Mouse (Mus musculus): ENCODE data around the gene Vmn1r39. TPM values are rescaled to one million over a fixed set of nuclear protein-coding genes. Genes with fewer than 3 reads are reported as not detected.

The Vmn1r39 gene
- polyA plus RNA-seq (2012; rRNA removed; ENCODE audit: low replicate concordance) = not detected in 2 replicates

GRCm38 (mm10) chr6:66810509-66810908, at the start of gene Vmn1r39:
Vmn1r39 (minus strand) TSS chr6:66810609.

DNA sequence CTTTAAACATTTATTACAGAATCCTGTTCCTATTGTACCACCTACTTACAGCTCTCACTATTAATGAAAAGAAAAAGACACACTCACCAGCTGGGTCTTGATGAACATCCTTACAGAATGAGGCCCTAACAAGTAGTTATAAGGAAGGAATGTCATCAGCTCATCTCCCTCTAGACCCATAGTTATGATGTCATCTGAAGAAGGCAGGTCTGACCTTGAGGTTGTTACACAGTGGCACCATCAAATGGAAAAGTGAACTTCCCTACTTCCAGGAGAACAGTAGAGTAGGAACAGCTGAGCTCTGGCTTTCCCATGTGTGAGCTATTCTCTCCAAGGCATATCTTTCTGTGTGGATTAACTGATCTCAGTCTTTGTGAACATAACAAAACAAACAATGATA, 27.9 kb downstream of the Vmn1r39 start, which contains the start of gene Vmn1r38:
TSS of gene Vmn1r38 (minus strand) at position 101 of the 400 bp plus-strand sequence.

Other genes with a start within 250 kb of the Vmn1r39 start
- not detected in 2 replicates for gene Vmn1r33, start 192.3 kb downstream of the Vmn1r39 start, polyA plus RNA-seq (2012; rRNA removed; ENCODE audit: low replicate concordance)
- gene Vmn1r34, start 166.7 kb downstream of the Vmn1r39 start, polyA plus RNA-seq (2012; rRNA removed; ENCODE audit: low replicate concordance) = not detected in 2 replicates
- not detected in 2 replicates for gene Vmn1r35, start 124.7 kb downstream of the Vmn1r39 start, polyA plus RNA-seq (2012; rRNA removed; ENCODE audit: low replicate concordance)
- not detected in 2 replicates for gene Vmn1r36, start 91.4 kb downstream of the Vmn1r39 start, polyA plus RNA-seq (2012; rRNA removed; ENCODE audit: low replicate concordance)
- not detected in 2 replicates for gene Vmn1r37, start 81.2 kb downstream of the Vmn1r39 start, polyA plus RNA-seq (2012; rRNA removed; ENCODE audit: low replicate concordance)
- not detected in 2 replicates for gene Vmn1r38, start 28.0 kb downstream of the Vmn1r39 start, polyA plus RNA-seq (2012; rRNA removed; ENCODE audit: low replicate concordance)
- gene Gng12, start 85.8 kb upstream of the Vmn1r39 start, polyA plus RNA-seq (2012; rRNA removed; ENCODE audit: low replicate concordance) = 34.9 and 87.0 TPM in 2 replicates
- gene Gadd45a, start 226.8 kb upstream of the Vmn1r39 start, polyA plus RNA-seq (2012; rRNA removed; ENCODE audit: low replicate concordance) = 51.4 and 56.8 TPM in 2 replicates

Data from subcutaneous adipose tissue, adult 2 months (tissue).